Mouse (Mus musculus) embryonic fibroblast, embryonic 13.5 days (primary cell): Measurements from ENCODE around the gene Oas1d.

Source experiments
- CTCF ChIP-seq: IDR thresholded peaks from 2 replicates; pipeline ENCODE4 v1.5.1; 2011; ENCODE audit warnings: mild to moderate bottlenecking, control low read depth, low read length, moderate library complexity, borderline replicate concordance; ENCODE audit not compliant: insufficient read depth
- POLR2A ChIP-seq: IDR thresholded peaks from 2 replicates; pipeline ENCODE4 v1.6.1; 2011; ENCODE audit warnings: low read depth, mild to moderate bottlenecking, control low read depth, low read length, moderate library complexity

- TF ChIP-seq POLR2A (no peak), CTCF (no peak)
These were observed 46.7 kb downstream of the Oas1d start for GRCm38 (mm10) chr5:120961004-120961403.
